ENCODE assay signal across 25 mouse cellular contexts in the genomic region with DNA sequence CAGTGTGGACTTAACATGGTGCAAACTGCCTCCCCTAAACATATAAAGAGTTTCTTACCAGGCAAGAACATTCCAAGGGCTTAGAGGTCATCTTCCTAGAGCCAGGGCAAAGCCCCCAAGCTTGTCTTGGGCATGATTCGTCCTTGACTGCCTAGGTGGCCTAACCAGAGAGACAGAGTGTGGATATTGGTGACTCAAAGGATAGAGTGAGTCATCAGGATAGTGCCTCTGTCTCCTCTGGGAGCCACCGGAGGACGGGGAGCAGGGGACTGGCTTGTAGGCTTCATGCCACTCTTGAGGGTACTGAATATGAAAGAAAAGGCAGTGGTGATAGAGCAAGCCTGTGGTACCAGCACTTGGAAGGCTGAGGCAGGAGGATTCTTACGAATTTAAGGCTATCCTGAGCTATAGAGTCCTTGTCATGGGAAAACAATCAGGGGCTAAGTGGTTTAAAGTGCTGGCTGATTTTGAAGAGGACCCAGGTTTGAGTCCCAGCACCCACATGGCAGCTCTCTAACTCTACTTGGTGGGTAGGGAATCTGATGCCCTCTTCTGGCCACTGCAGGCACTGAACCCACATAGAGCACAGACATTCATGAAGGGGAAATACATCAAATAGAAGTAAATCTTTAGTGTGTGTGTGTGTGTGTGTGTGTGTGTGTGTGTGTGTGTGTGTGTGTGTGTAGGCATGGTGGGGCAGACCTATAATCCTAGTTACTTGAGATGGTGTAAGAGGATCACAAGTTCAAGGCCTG. TPM values are rescaled to one million over a fixed set of nuclear protein-coding genes. Genes with fewer than 3 reads are reported as not detected.
DNase-seq lines count a peak whose midpoint lies in the region; ATAC-seq and TF ChIP-seq lines count a peak whose summit lies in the region.
"Had no signal": no experiment of that assay in that cellular context is flagged by ENCODE, and none has a peak within 500 bp of the region (broad histone marks: within the 10 kb centered on the region; RNA-seq: fewer than 3 reads in every experiment).

No protein-coding gene starts in this region.

- no peak for TF ChIP-seq POLR2A in lung, adult 2 months (IDR thresholded peaks at IDR 0.05; ENCODE audit: borderline replicate concordance, extremely low read depth, low read depth, low read length)
- TF ChIP-seq POLR2A in ES-Bruce4 (IDR thresholded peaks at IDR 0.05; ENCODE audit: insufficient read depth, low read length), result no peak

- 79% methylated on average over 4 of the region's 4 CpGs for WGBS in intestine, postnatal 0 days
- 76% methylated on average over 4 of the region's 4 CpGs for WGBS in intestine, embryonic 15.5 days
- WGBS in lung, embryonic 14.5 days, result 76% methylated on average over 4 of the region's 4 CpGs
- 76% methylated on average over 4 of the region's 4 CpGs for WGBS in lung, adult 2 months

- H3K9ac ChIP-seq in intestine, postnatal 0 days (ENCODE audit: low read depth, low read length), result no peak overlapping the region
- H3K9ac ChIP-seq in intestine, embryonic 15.5 days, result no peak overlapping the region
- H3K9ac ChIP-seq in lung, embryonic 14.5 days, result no peak overlapping the region
- no peak overlapping the region for H3K9ac ChIP-seq in ES-Bruce4 (ENCODE audit: low read depth, poor library complexity, severe bottlenecking)
- H3K9ac ChIP-seq: forebrain, embryonic 12.5 days had no signal

- no peak overlapping the region for H3K27ac ChIP-seq in intestine, postnatal 0 days (ENCODE audit: low read depth, low read length)
- H3K27ac ChIP-seq in intestine, embryonic 15.5 days, result no peak overlapping the region
- H3K27ac ChIP-seq in lung, embryonic 14.5 days (ENCODE audit: low read depth), result no peak overlapping the region
- H3K27ac ChIP-seq in ES-Bruce4 (ENCODE audit: insufficient read depth, low read length), result no peak overlapping the region
- H3K27ac ChIP-seq: forebrain, embryonic 12.5 days had no signal

- no peaks in the 10 kb centered on the region for H3K4me1 ChIP-seq in intestine, postnatal 0 days (replicated peaks; ENCODE audit: control insufficient read depth, insufficient read depth, low read length)
- H3K4me1 ChIP-seq in intestine, embryonic 15.5 days (replicated peaks), result no peaks in the 10 kb centered on the region
- H3K4me1 ChIP-seq in lung, embryonic 14.5 days (ENCODE audit: insufficient read depth), result no peaks in the 10 kb centered on the region
- H3K4me1 ChIP-seq in lung, adult 2 months (ENCODE audit: control insufficient read depth, insufficient read depth, low read length), result no peaks in the 10 kb centered on the region
- no peaks in the 10 kb centered on the region for H3K4me1 ChIP-seq in ES-Bruce4 (ENCODE audit: control insufficient read depth, insufficient read depth, low read length)
- H3K4me1 ChIP-seq: forebrain, embryonic 12.5 days had no signal

- peak; percentile 39; the same call in 1 of the 2 replicates for TF ChIP-seq CTCF in intestine, postnatal 0 days (IDR thresholded peaks at IDR 0.05; ENCODE audit: low read depth)
- peak; percentile 33; the same call in 1 of the 2 replicates for TF ChIP-seq CTCF in lung, embryonic 14.5 days (IDR thresholded peaks at IDR 0.05; ENCODE audit: low read depth)
- no peak for TF ChIP-seq CTCF in lung, adult 2 months (IDR thresholded peaks at IDR 0.05; ENCODE audit: insufficient read depth, low read length)
- peak; percentile 40 for TF ChIP-seq CTCF in ES-Bruce4 (IDR thresholded peaks at IDR 0.05; ENCODE audit: low read depth, low read length)

- no peak for ATAC-seq in intestine, postnatal 0 days
- no peak for ATAC-seq in intestine, embryonic 15.5 days
- ATAC-seq in lung, embryonic 14.5 days (ENCODE audit: insufficient read depth), result no peak
- no peak for ATAC-seq in erythroblast, adult 5-6 weeks (replicated peaks; ENCODE audit: low FRiP score, poor library complexity, severe bottlenecking)
- ATAC-seq: midbrain, embryonic 16.5 days had no signal

- no peaks in the 10 kb centered on the region for H3K9me3 ChIP-seq in intestine, postnatal 0 days (ENCODE audit: control insufficient read depth)
- 0 out of 2 replicates have a peak, but pooled peaks cover 3% of the 10 kb centered on the region for H3K9me3 ChIP-seq in intestine, embryonic 15.5 days
- H3K9me3 ChIP-seq in lung, embryonic 14.5 days (ENCODE audit: low read depth, low read length), result no peaks in the 10 kb centered on the region
- no peaks in the 10 kb centered on the region for H3K9me3 ChIP-seq in ES-Bruce4 (replicated peaks; ENCODE audit: control insufficient read depth, insufficient read depth, low read length, poor library complexity, severe bottlenecking)

- TF ChIP-seq EP300 in ES-Bruce4 (IDR thresholded peaks at IDR 0.05; ENCODE audit: insufficient read depth, low read depth, low read length), result no peak

- no peaks in the 10 kb centered on the region for H3K27me3 ChIP-seq in intestine, postnatal 0 days (replicated peaks; ENCODE audit: control insufficient read depth, insufficient read depth, low read length)
- no peaks in the 10 kb centered on the region for H3K27me3 ChIP-seq in intestine, embryonic 15.5 days (replicated peaks)
- H3K27me3 ChIP-seq in lung, embryonic 14.5 days (ENCODE audit: insufficient read depth, low read length), result no peaks in the 10 kb centered on the region
- no peaks in the 10 kb centered on the region for H3K27me3 ChIP-seq in ES-Bruce4 (ENCODE audit: control insufficient read depth, insufficient read depth, low read length, poor library complexity, severe bottlenecking)
- H3K27me3 ChIP-seq: forebrain, embryonic 12.5 days had no signal

- H3K4me3 ChIP-seq in intestine, postnatal 0 days (ENCODE audit: low read depth, low read length), result no peak overlapping the region
- H3K4me3 ChIP-seq in intestine, embryonic 15.5 days (replicated peaks), result no peak overlapping the region
- no peak overlapping the region for H3K4me3 ChIP-seq in lung, embryonic 14.5 days (ENCODE audit: low read depth, low read length)
- H3K4me3 ChIP-seq in lung, adult 2 months (replicated peaks; ENCODE audit: extremely low read depth, low read depth, low read length), result no peak overlapping the region
- H3K4me3 ChIP-seq in ES-Bruce4 (ENCODE audit: low read depth, low read length), result no peak overlapping the region
- H3K4me3 ChIP-seq: forebrain, embryonic 12.5 days had no signal

- DNase-seq in lung, embryonic 14.5 days, result no peak
- DNase-seq in lung, adult 2 months, result no peak
- DNase-seq in ZHBTc4 (ENCODE audit: low read depth, low spot score), result peak; percentile 34
- DNase-seq in cerebellum, adult 11 months, result no peak
- DNase-seq: adrenal gland, postnatal 10 days; cerebellum, adult 18-20 months; cerebellum, postnatal 25 days; gastrocnemius, postnatal 14 days; heart, adult 18-20 months; kidney, adult 8-10 months; kidney, postnatal 25 days; lung, postnatal 36 days; right cerebral cortex, postnatal 25 days; thymus, adult 18-20 months had no signal

- H3K4me2 ChIP-seq in intestine, postnatal 0 days (replicated peaks; ENCODE audit: low read depth), result no peak overlapping the region
- no peak overlapping the region for H3K4me2 ChIP-seq in intestine, embryonic 15.5 days (replicated peaks)
- H3K4me2 ChIP-seq in lung, embryonic 14.5 days, result no peak overlapping the region
- H3K4me2 ChIP-seq: forebrain, embryonic 12.5 days had no signal

- H3K36me3 ChIP-seq in intestine, postnatal 0 days (ENCODE audit: control insufficient read depth, insufficient read depth), result no peaks in the 10 kb centered on the region
- H3K36me3 ChIP-seq in intestine, embryonic 15.5 days, result no peaks in the 10 kb centered on the region
- H3K36me3 ChIP-seq in lung, embryonic 14.5 days (ENCODE audit: insufficient read depth), result no peaks in the 10 kb centered on the region
- no peaks in the 10 kb centered on the region for H3K36me3 ChIP-seq in ES-Bruce4 (ENCODE audit: control insufficient read depth, insufficient read depth, low read length, poor library complexity, severe bottlenecking)
- H3K36me3 ChIP-seq: forebrain, embryonic 12.5 days had no signal

RNA-seq across cellular contexts. Expression of a gene that starts 8.8 kb away (rescaled TPM):
- polyA plus RNA-seq in intestine, postnatal 0 days (2015; fragmentation: Nextera tagmentation; extraction: Ambion mirVana), result 2.3 and 2.6 TPM in 2 replicates
- polyA plus RNA-seq in intestine, embryonic 15.5 days (2015; fragmentation: Nextera tagmentation; extraction: Ambion mirVana), result 2.7 and 3.5 TPM in 2 replicates
- polyA plus RNA-seq in lung, embryonic 14.5 days (2014; fragmentation: Nextera tagmentation; extraction: Ambion mirVana), result 2.1 and 2.2 TPM in 2 replicates
- polyA plus RNA-seq in lung, adult 2 months (2012; rRNA removed), result 7.5 and 8.0 TPM in 2 replicates
- polyA plus RNA-seq in ES-Bruce4 (2011; ENCODE audit: insufficient read depth, insufficient read length, low read depth, missing spikeins), result 1.5 and 2.0 TPM in 2 replicates
- total RNA-seq in erythroblast, adult 5-6 weeks (2015; ENCODE audit: low replicate concordance), result not detected in 2 replicates
- 0.28 TPM in 1 of 2 replicates, not detected in the other for total RNA-seq in erythroblast, adult 5-6 weeks (2017; ENCODE audit: low replicate concordance)
- total RNA-seq: hematopoietic stem cell, adult 5-6 weeks had no signal

RNA-seq across cellular contexts. Expression of a gene that starts 12.5 kb away (rescaled TPM):
- 1.5 and 1.9 TPM in 2 replicates for polyA plus RNA-seq in intestine, postnatal 0 days (2015; fragmentation: Nextera tagmentation; extraction: Ambion mirVana)
- polyA plus RNA-seq in intestine, embryonic 15.5 days (2015; fragmentation: Nextera tagmentation; extraction: Ambion mirVana), result 3.0 and 3.5 TPM in 2 replicates
- polyA plus RNA-seq in lung, embryonic 14.5 days (2014; fragmentation: Nextera tagmentation; extraction: Ambion mirVana), result 1.4 and 2.3 TPM in 2 replicates
- polyA plus RNA-seq in lung, adult 2 months (2012; rRNA removed), result 7.1 and 7.6 TPM in 2 replicates
- polyA plus RNA-seq in ES-Bruce4 (2011; ENCODE audit: insufficient read depth, insufficient read length, low read depth, missing spikeins), result 2.2 and 3.3 TPM in 2 replicates
- total RNA-seq in erythroblast, adult 5-6 weeks (2015; ENCODE audit: low replicate concordance), result 1.7 TPM in 1 of 2 replicates, not detected in the other
- total RNA-seq in erythroblast, adult 5-6 weeks (2017; ENCODE audit: low replicate concordance), result 2.5 TPM in 1 of 2 replicates, not detected in the other
- total RNA-seq: hematopoietic stem cell, adult 5-6 weeks had no signal

RNA-seq across cellular contexts. Expression of a gene that starts 19.3 kb away (rescaled TPM):
- 2.9 TPM in 2 replicates for polyA plus RNA-seq in intestine, postnatal 0 days (2015; fragmentation: Nextera tagmentation; extraction: Ambion mirVana)
- 2.9 and 3.4 TPM in 2 replicates for polyA plus RNA-seq in intestine, embryonic 15.5 days (2015; fragmentation: Nextera tagmentation; extraction: Ambion mirVana)
- 4.2 and 4.3 TPM in 2 replicates for polyA plus RNA-seq in lung, embryonic 14.5 days (2014; fragmentation: Nextera tagmentation; extraction: Ambion mirVana)
- 20.6 and 24.7 TPM in 2 replicates for polyA plus RNA-seq in lung, adult 2 months (2012; rRNA removed)
- polyA plus RNA-seq in ES-Bruce4 (2011; ENCODE audit: insufficient read depth, insufficient read length, low read depth, missing spikeins), result 5.0 and 5.4 TPM in 2 replicates
- 1.7 and 2.3 TPM in 2 replicates for total RNA-seq in erythroblast, adult 5-6 weeks (2015; ENCODE audit: low replicate concordance)
- 1.5 and 2.0 TPM in 2 replicates for total RNA-seq in erythroblast, adult 5-6 weeks (2017; ENCODE audit: low replicate concordance)

RNA-seq across cellular contexts. Expression of a gene that starts 28.0 kb away (rescaled TPM):
- not detected in 2 replicates for polyA plus RNA-seq in intestine, postnatal 0 days (2015; fragmentation: Nextera tagmentation; extraction: Ambion mirVana)
- not detected in 2 replicates for polyA plus RNA-seq in intestine, embryonic 15.5 days (2015; fragmentation: Nextera tagmentation; extraction: Ambion mirVana)
- polyA plus RNA-seq in lung, embryonic 14.5 days (2014; fragmentation: Nextera tagmentation; extraction: Ambion mirVana), result not detected in 2 replicates
- polyA plus RNA-seq in lung, adult 2 months (2012; rRNA removed), result 0.15 and 0.20 TPM in 2 replicates
- 1.1 TPM in 2 replicates for polyA plus RNA-seq in ES-Bruce4 (2011; ENCODE audit: insufficient read depth, insufficient read length, low read depth, missing spikeins)
- total RNA-seq in erythroblast, adult 5-6 weeks (2015; ENCODE audit: low replicate concordance), result not detected in 2 replicates
- not detected in 2 replicates for total RNA-seq in erythroblast, adult 5-6 weeks (2017; ENCODE audit: low replicate concordance)
- total RNA-seq: adrenal gland, postnatal 10 days; gastrocnemius, postnatal 14 days; heart, adult 18-20 months; hematopoietic stem cell, adult 5-6 weeks; neutrophil, adult 5-6 weeks had no signal
- polyA plus RNA-seq: limb, embryonic 11.5 days; liver, embryonic 16.5 days; stomach, embryonic 14.5 days had no signal

RNA-seq across cellular contexts. Expression of a gene that starts 29.9 kb away (rescaled TPM):
- 0.47 and 0.76 TPM in 2 replicates for polyA plus RNA-seq in intestine, postnatal 0 days (2015; fragmentation: Nextera tagmentation; extraction: Ambion mirVana)
- 0.23 and 0.39 TPM in 2 replicates for polyA plus RNA-seq in intestine, embryonic 15.5 days (2015; fragmentation: Nextera tagmentation; extraction: Ambion mirVana)
- polyA plus RNA-seq in lung, embryonic 14.5 days (2014; fragmentation: Nextera tagmentation; extraction: Ambion mirVana), result 0.13 and 0.46 TPM in 2 replicates
- polyA plus RNA-seq in lung, adult 2 months (2012; rRNA removed), result 5.6 and 24.2 TPM in 2 replicates
- 0.48 and 1.0 TPM in 2 replicates for polyA plus RNA-seq in ES-Bruce4 (2011; ENCODE audit: insufficient read depth, insufficient read length, low read depth, missing spikeins)
- total RNA-seq in erythroblast, adult 5-6 weeks (2015; ENCODE audit: low replicate concordance), result not detected in 2 replicates
- total RNA-seq in erythroblast, adult 5-6 weeks (2017; ENCODE audit: low replicate concordance), result not detected in 2 replicates
- total RNA-seq: hematopoietic stem cell, adult 5-6 weeks; neutrophil, adult 5-6 weeks had no signal
- polyA plus RNA-seq: forebrain, embryonic 12.5 days; liver, embryonic 16.5 days had no signal
